Mouse (Mus musculus): ENCODE data around the gene Timp3.

The Timp3 gene

GRCm38 (mm10) chr10:86297307-86297706 lies 2.9 kb upstream of the Timp3 start:
- DNase-seq (ENCODE audit: inconsistent ontology term), result no peak

DNA sequence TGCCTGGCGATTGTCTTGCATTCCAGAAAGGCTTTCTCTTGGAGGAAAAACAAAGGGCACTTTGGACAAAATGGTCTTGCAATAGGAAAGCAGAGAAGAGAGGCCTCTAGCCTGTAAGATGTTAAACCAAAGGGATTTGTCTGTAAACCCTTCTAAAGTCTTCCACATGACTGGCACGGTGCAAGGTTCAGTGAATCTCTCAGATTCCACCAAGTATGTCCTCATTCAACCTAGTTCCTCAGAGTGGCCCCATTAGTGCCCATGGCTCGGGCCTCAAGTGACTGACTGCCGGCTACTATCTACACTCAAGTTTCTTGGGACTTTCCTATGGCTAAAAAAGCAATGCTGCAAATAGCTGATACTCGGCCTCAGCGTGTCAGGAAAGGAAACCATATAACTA lies 1.8 kb upstream of the Timp3 start:
- no peak for DNase-seq (ENCODE audit: inconsistent ontology term)

GRCm38 (mm10) chr10:86299795-86300194 lies 377 bp upstream of the Timp3 start:
- DNase-seq (ENCODE audit: inconsistent ontology term), result no peak

GRCm38 (mm10) chr10:86301117-86301490 lies 932 bp downstream of the Timp3 start:
- no peak for DNase-seq (ENCODE audit: inconsistent ontology term)

GRCm38 (mm10) chr10:86301593-86302317 lies 1.6 kb downstream of the Timp3 start:
- DNase-seq (ENCODE audit: inconsistent ontology term), result no peak

- no peak for DNase-seq (ENCODE audit: inconsistent ontology term)
These were observed 2.1 kb downstream of the Timp3 start for GRCm38 (mm10) chr10:86302318-86302648.

GRCm38 (mm10) chr10:86302761-86303494 lies 2.8 kb downstream of the Timp3 start:
- peak; percentile 80 for DNase-seq (ENCODE audit: inconsistent ontology term)

GRCm38 (mm10) chr10:86303495-86303876 lies 3.3 kb downstream of the Timp3 start:
- DNase-seq (ENCODE audit: inconsistent ontology term), result no peak

DNA sequence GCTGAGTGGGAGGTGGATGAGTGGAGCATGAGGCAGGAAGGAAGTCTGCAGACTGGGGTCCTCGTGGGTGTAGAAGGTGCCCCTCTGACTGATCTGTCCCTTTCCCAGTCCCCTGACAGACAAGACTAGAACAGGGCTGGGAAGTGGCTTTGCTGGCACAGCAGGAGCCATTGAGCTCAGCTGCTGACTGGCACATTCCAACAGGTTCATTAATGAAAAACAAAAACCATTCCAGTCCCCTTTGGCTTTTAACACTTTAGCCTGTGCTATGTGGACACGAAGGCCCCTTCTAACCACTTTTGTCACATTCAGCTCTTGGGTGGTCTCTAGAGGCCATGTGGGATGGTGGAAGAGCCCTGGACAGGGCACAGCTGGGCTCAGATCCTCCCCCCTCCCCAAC lies 4.4 kb downstream of the Timp3 start:
- peak; percentile 58 for DNase-seq (ENCODE audit: inconsistent ontology term)

DNA sequence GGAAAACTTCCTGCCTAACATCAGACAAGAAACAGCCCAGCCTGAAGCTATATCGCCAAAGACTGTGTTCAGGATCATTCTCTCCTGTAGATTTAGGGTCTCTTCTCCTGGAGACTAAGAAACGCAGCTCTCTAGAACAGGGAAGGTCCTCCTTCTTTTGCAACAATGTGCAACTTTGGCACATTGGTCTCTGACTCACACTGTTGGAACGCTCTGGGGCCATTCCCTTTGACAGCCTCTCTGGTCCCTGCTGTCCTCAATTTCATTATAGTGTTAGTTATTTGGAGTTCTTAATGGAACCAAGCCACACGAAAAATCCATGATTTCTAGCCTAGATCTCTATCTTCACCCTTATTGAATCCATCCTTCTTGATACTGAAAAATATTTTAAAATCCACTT lies 7.1 kb downstream of the Timp3 start:
- peak; percentile 60 for DNase-seq (ENCODE audit: inconsistent ontology term)

DNA sequence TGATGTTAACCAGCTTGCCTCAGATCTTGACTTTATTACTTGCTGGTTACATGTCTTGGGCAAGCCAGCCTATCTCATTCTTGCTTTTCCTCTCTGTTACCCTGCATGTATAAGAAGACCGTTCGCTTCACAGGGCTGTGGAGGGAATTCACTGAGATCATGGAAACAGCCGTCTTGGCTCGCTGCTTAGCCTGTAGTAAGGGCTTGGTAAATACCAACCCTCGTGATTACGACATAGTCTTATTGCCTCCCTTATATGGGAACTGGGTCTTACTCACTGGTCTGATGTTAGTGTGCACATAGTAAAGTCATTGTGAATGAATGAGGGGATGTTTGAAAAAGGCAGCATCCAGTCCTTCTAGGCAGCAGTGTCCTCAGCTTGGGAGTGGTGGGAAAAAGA lies 10.4 kb downstream of the Timp3 start:
- DNase-seq (ENCODE audit: inconsistent ontology term), result peak; percentile 62

GRCm38 (mm10) chr10:86312976-86313375 lies 12.8 kb downstream of the Timp3 start:
- DNase-seq (ENCODE audit: inconsistent ontology term), result no peak

DNA sequence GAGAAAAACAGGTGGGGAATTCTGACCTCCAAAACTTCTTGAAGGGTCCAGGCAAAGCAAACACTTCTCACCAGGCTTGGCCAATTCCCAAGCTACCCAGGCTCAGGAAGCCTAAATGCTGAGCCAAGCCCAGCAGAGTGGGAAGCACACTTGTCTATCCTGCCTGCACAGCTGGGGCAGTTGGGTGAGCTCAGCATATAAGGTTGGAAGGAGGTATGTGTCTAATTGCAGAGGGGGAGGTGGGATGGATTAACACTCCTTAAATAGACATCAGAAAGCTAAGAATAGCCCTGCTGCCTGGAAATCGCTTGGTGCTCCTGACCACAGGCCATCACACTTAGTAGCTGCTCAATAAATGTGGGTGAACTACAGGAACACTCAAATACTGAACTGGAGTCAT lies 13.3 kb downstream of the Timp3 start:
- no peak for DNase-seq (ENCODE audit: inconsistent ontology term)

DNA sequence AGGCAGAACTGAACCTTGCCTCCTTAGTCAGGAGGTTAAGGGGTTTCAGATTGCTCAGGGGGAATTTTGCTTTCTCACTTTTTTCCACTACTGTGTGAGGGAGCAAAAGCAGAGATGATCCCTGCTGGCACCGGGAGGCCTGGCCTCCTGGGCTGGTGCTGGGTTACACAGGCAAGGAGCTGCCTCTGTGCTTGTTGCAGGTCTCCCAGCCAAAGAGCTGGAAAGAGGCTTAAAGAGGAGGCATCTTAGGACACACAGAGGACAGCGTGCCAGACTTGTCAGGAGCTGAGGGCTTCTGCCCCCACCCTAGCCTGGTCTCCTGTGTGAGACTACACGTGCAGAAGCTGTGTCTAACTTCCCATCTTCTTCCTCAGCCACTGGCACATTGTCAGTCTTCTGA lies 15.3 kb downstream of the Timp3 start:
- no peak for DNase-seq (ENCODE audit: inconsistent ontology term)

- no peak for DNase-seq (ENCODE audit: inconsistent ontology term)
These were observed 17.5 kb downstream of the Timp3 start for GRCm38 (mm10) chr10:86317633-86318032.

DNA sequence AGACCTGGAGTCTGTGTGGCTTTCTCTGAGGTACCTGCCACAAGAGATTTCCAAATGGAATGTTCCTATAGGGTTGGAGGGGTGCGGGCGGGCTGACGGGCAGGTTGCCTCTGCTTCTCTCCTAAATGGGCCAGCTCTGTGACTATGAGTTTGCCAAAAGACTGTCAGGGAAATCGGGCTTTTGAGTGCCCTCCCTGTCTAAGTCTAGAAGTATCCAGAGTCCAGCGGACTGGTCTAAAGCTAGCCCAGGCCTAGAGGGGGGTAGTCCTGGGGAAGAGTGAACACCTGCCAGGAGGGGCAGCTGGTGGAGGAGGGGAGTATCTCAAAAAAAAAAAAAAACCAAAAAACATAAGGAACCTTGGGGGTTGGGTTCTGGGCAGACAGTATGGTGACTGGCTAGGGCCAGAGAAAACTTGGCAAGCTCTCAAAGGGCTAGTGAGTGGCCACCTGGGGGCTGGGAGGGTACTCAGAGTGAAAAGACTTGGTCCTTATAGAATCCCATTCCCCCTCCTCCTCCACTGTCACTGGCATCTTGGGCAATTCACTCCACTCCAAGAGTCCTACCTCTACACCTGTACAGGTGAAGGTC lies 18.5 kb downstream of the Timp3 start:
- no peak for DNase-seq (ENCODE audit: inconsistent ontology term)

DNA sequence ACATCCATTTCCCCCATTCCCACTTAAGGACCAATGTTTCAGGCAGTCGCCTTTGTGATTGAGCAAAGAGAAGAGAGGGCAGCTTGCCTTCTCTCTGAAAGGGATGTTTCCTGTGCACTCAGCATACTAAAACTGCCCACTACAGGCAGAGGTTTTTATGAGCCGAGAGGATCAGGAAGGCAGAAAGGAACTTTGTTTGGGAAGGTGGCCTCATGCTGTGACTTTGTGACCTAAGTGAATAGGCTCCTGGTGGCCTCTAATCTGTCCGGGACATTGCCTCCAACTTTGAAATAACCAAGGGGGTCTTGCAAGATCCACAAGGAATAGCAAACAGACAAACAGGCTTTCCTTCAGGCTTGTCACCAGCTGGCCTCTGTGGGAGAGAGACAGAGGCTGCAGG lies 19.4 kb downstream of the Timp3 start:
- no peak for DNase-seq (ENCODE audit: inconsistent ontology term)

- no peak for DNase-seq (ENCODE audit: inconsistent ontology term)
These were observed 20.0 kb downstream of the Timp3 start for GRCm38 (mm10) chr10:86320204-86320603.

DNA sequence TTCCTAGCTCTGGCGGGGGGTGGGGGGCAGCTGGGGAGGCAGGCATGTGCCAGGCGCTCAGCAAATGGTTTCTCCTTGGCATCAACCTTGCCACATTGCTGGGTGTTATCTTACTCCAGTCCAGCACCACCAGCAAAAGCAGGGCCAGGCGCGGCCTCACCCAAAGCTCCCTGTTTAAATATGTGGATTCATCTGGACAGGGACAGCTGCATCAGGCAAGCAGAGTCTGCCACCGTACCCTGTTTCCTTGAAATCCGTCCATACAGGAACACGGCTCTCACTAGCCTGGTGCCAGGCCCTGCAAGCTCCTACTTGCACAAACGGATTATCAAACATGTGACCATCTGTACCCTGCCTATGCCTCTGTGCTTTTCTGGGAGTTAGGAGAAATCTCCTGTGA lies 21.0 kb downstream of the Timp3 start:
- DNase-seq (ENCODE audit: inconsistent ontology term), result no peak

- no peak for DNase-seq (ENCODE audit: inconsistent ontology term)
These were observed 21.8 kb downstream of the Timp3 start for GRCm38 (mm10) chr10:86322006-86322405.

GRCm38 (mm10) chr10:86323275-86323994 lies 23.3 kb downstream of the Timp3 start:
- DNase-seq (ENCODE audit: inconsistent ontology term), result peak; percentile 63

- DNase-seq (ENCODE audit: inconsistent ontology term), result no peak
These were observed 25.1 kb downstream of the Timp3 start for GRCm38 (mm10) chr10:86325272-86325671.

DNA sequence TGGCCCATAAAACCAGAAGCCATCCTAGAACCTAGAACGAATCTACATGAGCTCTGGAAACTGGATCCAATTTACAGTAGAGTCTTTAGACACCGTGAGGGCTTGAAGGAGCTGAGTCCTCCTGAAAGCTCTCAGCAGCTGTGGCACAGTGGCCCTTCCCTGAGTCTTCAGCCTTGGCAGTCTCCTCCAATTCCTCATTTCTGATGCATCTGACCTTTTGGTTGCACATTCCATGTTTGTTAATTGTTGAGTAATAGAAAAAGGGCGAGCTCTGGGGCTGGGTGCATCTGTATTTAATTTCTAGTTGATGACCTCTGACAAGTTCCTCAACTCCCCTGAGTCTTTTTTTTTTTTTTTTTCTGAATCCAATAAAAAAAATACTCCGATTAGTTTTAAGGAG lies 28.0 kb downstream of the Timp3 start:
- DNase-seq (ENCODE audit: inconsistent ontology term), result peak; percentile 58
